Mouse (Mus musculus) intestine, embryonic 15.5 days (tissue): ENCODE measurements around the gene Mymx. TPM values are rescaled to one million over a fixed set of nuclear protein-coding genes. Genes with fewer than 3 reads are reported as not detected.

Source experiments
- ATAC-seq: fragments of 200-750 bp; cut with Nextera tagmentation; 2 replicates; pipeline ENCODE4 v1.8.0; 2017; ENCODE audit warnings: moderate TSS enrichment, moderate library complexity
- H3K27ac ChIP-seq: fragments of 300-500 bp; sonication (generic); 2 replicates; pipeline ENCODE4 v1.5.1; 2015; ENCODE audit warnings: mild to moderate bottlenecking, inconsistent platforms
- H3K27me3 ChIP-seq: fragments of 300-500 bp; sonication (generic); replicated peaks from 2 replicates; pipeline ENCODE4 v1.6.1; 2015; ENCODE audit warnings: inconsistent platforms
- H3K36me3 ChIP-seq: fragments of 300-500 bp; sonication (generic); 2 replicates; pipeline ENCODE4 v1.6.1; 2015; ENCODE audit warnings: inconsistent platforms
- H3K4me1 ChIP-seq: fragments of 300-500 bp; sonication (generic); replicated peaks from 2 replicates; pipeline ENCODE4 v1.6.1; 2015; ENCODE audit warnings: inconsistent platforms
- H3K4me2 ChIP-seq: fragments of 300-500 bp; sonication (generic); replicated peaks from 2 replicates; pipeline ENCODE4 v1.6.1; 2015; ENCODE audit warnings: mild to moderate bottlenecking, inconsistent platforms
- H3K4me3 ChIP-seq: fragments of 300-500 bp; sonication (generic); replicated peaks from 2 replicates; pipeline ENCODE4 v1.5.1; 2015; ENCODE audit warnings: inconsistent platforms
- H3K9ac ChIP-seq: fragments of 300-500 bp; sonication (generic); 2 replicates; pipeline ENCODE4 v1.6.1; 2015; ENCODE audit warnings: inconsistent platforms
- H3K9me3 ChIP-seq: fragments of 300-500 bp; sonication (generic); 2 replicates; pipeline ENCODE4 v1.6.1; 2016; ENCODE audit warnings: inconsistent platforms
- WGBS: fragments of 180-500 bp; shearing (Covaris S2); methylation state at CpG from one replicate; pipeline ENCODE4 v1.1.7; 2015; 5-methylcytosine and 5-hydroxymethylcytosine counted together
- polyA plus RNA-seq: library from polyadenylated mRNA; unstranded; fragments of >200 nt; fragmentation: Nextera tagmentation; extraction: Ambion mirVana; gene quantifications from 2 replicates; pipeline ENCODE4 v1.2.1, GENCODE M21; 2015

Gene Mymx
- polyA plus RNA-seq: 0.43 and 0.54 TPM in 2 replicates

- no peak within 1 kb of the TSS; the same call in 1 of the 2 replicates for H3K27ac ChIP-seq
- peak within 1 kb of the TSS; percentile 41 for H3K4me2 ChIP-seq
- H3K36me3 ChIP-seq: no peaks in the 10 kb centered on the region
- peaks cover 42% of the 10 kb centered on the region for H3K4me1 ChIP-seq
- no peaks in the 10 kb centered on the region; the same call in 1 of the 2 replicates for H3K27me3 ChIP-seq
- ATAC-seq: no peak
- 39% methylated on average over 6 of the region's 6 CpGs for WGBS
- 0 out of 2 replicates have a peak within 1 kb of the TSS, but pooled peaks have one; percentile 20 for H3K9ac ChIP-seq
- 0 out of 2 replicates have a peak within 1 kb of the TSS, but pooled peaks have one; percentile 1 for H3K4me3 ChIP-seq
- no peaks in the 10 kb centered on the region for H3K9me3 ChIP-seq
Measured at GRCm38 (mm10) chr17:45601877-45602304, at the start of gene Mymx. TSS of gene Mymx (minus strand) at chr17:45602102.

GRCm38 (mm10) chr17:45644185-45644584 is 42.3 kb upstream of the Mymx start:
- no peaks in the 10 kb centered on the region for H3K27me3 ChIP-seq
- no peak overlapping the region for H3K4me3 ChIP-seq
- WGBS: 92% methylated on average over 4 of the region's 4 CpGs
- H3K36me3 ChIP-seq: no peaks in the 10 kb centered on the region
- no peak for ATAC-seq
- H3K4me1 ChIP-seq: no peaks in the 10 kb centered on the region
- H3K9me3 ChIP-seq: no peaks in the 10 kb centered on the region
- no peak overlapping the region for H3K4me2 ChIP-seq
- no peak overlapping the region for H3K27ac ChIP-seq
- no peak overlapping the region for H3K9ac ChIP-seq

GRCm38 (mm10) chr17:45642701-45643100 is 40.8 kb upstream of the Mymx start:
- no peak for ATAC-seq
- H3K9ac ChIP-seq: no peak overlapping the region
- no peaks in the 10 kb centered on the region for H3K27me3 ChIP-seq
- H3K27ac ChIP-seq: no peak overlapping the region
- H3K4me3 ChIP-seq: no peak overlapping the region
- WGBS: 26% methylated on average over 12 of the region's 12 CpGs
- no peaks in the 10 kb centered on the region for H3K4me1 ChIP-seq
- H3K9me3 ChIP-seq: no peaks in the 10 kb centered on the region
- H3K4me2 ChIP-seq: no peak overlapping the region
- no peaks in the 10 kb centered on the region for H3K36me3 ChIP-seq

- no peak overlapping the region for H3K4me3 ChIP-seq
- no peak for ATAC-seq
- WGBS: 88% methylated on average over 8 of the region's 8 CpGs
- no peaks in the 10 kb centered on the region for H3K9me3 ChIP-seq
- no peak overlapping the region for H3K9ac ChIP-seq
- H3K27me3 ChIP-seq: no peaks in the 10 kb centered on the region
- H3K27ac ChIP-seq: no peak overlapping the region
- H3K4me1 ChIP-seq: no peaks in the 10 kb centered on the region
- no peak overlapping the region for H3K4me2 ChIP-seq
- H3K36me3 ChIP-seq: no peaks in the 10 kb centered on the region
Measured at GRCm38 (mm10) chr17:45641981-45642380, 40.1 kb upstream of the Mymx start.

- Histone ChIP-seq H3K4me3 (no peak overlapping the region), H3K9ac (no peak overlapping the region), H3K9me3 (no peaks in the 10 kb centered on the region), H3K4me2 (no peak overlapping the region), H3K27ac (no peak overlapping the region), H3K27me3 (no peaks in the 10 kb centered on the region), H3K4me1 (no peaks in the 10 kb centered on the region), H3K36me3 (no peaks in the 10 kb centered on the region)
- WGBS: 74% methylated on average over 16 of the region's 16 CpGs
- no peak for ATAC-seq
Measured at GRCm38 (mm10) chr17:45638596-45639295, 36.8 kb upstream of the Mymx start.

GRCm38 (mm10) chr17:45634033-45634432 is 32.1 kb upstream of the Mymx start:
- H3K4me2 ChIP-seq: no peak overlapping the region
- H3K9me3 ChIP-seq: no peaks in the 10 kb centered on the region
- WGBS: 80% methylated on average over 5 of the region's 5 CpGs
- no peak overlapping the region for H3K27ac ChIP-seq
- H3K4me3 ChIP-seq: no peak overlapping the region
- no peaks in the 10 kb centered on the region for H3K27me3 ChIP-seq
- ATAC-seq: no peak
- no peak overlapping the region for H3K9ac ChIP-seq
- no peaks in the 10 kb centered on the region for H3K36me3 ChIP-seq
- H3K4me1 ChIP-seq: peaks cover 16% of the 10 kb centered on the region; the same call in 1 of the 2 replicates

- no peak for ATAC-seq
- H3K4me1 ChIP-seq: peaks cover 21% of the 10 kb centered on the region
- H3K9me3 ChIP-seq: no peaks in the 10 kb centered on the region
- no peaks in the 10 kb centered on the region for H3K36me3 ChIP-seq
- H3K4me3 ChIP-seq: no peak overlapping the region
- no peak overlapping the region for H3K27ac ChIP-seq
- 80% methylated on average over 6 of the region's 6 CpGs for WGBS
- H3K4me2 ChIP-seq: no peak overlapping the region
- no peak overlapping the region for H3K9ac ChIP-seq
- H3K27me3 ChIP-seq: no peaks in the 10 kb centered on the region
Measured at GRCm38 (mm10) chr17:45631940-45632339, 30.0 kb upstream of the Mymx start.

GRCm38 (mm10) chr17:45630992-45631391 is 29.1 kb upstream of the Mymx start:
- Histone ChIP-seq H3K4me1 (peaks cover 29% of the 10 kb centered on the region), H3K4me3 (no peak overlapping the region), H3K27me3 (no peaks in the 10 kb centered on the region), H3K4me2 (peak overlapping the region; percentile 86; the same call in 1 of the 2 replicates), H3K9ac (no peak overlapping the region), H3K9me3 (no peaks in the 10 kb centered on the region), H3K36me3 (no peaks in the 10 kb centered on the region), H3K27ac (no peak overlapping the region)
- 54% methylated on average over 3 of the region's 3 CpGs for WGBS
- no peak for ATAC-seq

- peak overlapping the region; percentile 66 for H3K27ac ChIP-seq
- peak; percentile 62 for ATAC-seq
- peak overlapping the region; percentile 38 for H3K4me3 ChIP-seq
- H3K36me3 ChIP-seq: no peaks in the 10 kb centered on the region
- H3K9ac ChIP-seq: peak overlapping the region; percentile 46
- WGBS: 3% methylated on average over 33 of the region's 34 CpGs
- no peaks in the 10 kb centered on the region for H3K9me3 ChIP-seq
- peaks cover 32% of the 10 kb centered on the region for H3K4me1 ChIP-seq
- H3K4me2 ChIP-seq: peak overlapping the region; percentile 86
- H3K27me3 ChIP-seq: no peaks in the 10 kb centered on the region
Measured at GRCm38 (mm10) chr17:45629861-45630694, 28.2 kb upstream of the Mymx start.

GRCm38 (mm10) chr17:45628885-45629855 is 27.3 kb upstream of the Mymx start:
- Histone ChIP-seq H3K27me3 (no peaks in the 10 kb centered on the region), H3K36me3 (no peaks in the 10 kb centered on the region), H3K4me2 (peak overlapping the region; percentile 86), H3K27ac (peak overlapping the region; percentile 66), H3K4me3 (peak overlapping the region; percentile 38; the same call in 1 of the 2 replicates), H3K9me3 (no peaks in the 10 kb centered on the region), H3K4me1 (peaks cover 32% of the 10 kb centered on the region), H3K9ac (no peak overlapping the region)
- peak; percentile 34 for ATAC-seq
- WGBS: 44% methylated on average over 13 of the region's 13 CpGs

GRCm38 (mm10) chr17:45628160-45628559 is 26.3 kb upstream of the Mymx start:
- 46% methylated on average over 3 of the region's 3 CpGs for WGBS
- Histone ChIP-seq H3K9me3 (no peaks in the 10 kb centered on the region), H3K4me3 (no peak overlapping the region), H3K4me2 (no peak overlapping the region), H3K4me1 (peaks cover 32% of the 10 kb centered on the region), H3K27ac (no peak overlapping the region), H3K9ac (no peak overlapping the region), H3K36me3 (no peaks in the 10 kb centered on the region), H3K27me3 (no peaks in the 10 kb centered on the region)
- ATAC-seq: no peak
